Mouse (Mus musculus) E14TG2a.4 (cell line): ENCODE results near the gene 4930595D18Rik.

Experiments
- CTCF ChIP-seq: conservative IDR thresholded peaks from 2 replicates; pipeline ENCODE4 v1.5.1; 2014; ENCODE audit warnings: low read length
- NANOG ChIP-seq: IDR thresholded peaks from 2 replicates; pipeline ENCODE4 v1.6.1; 2014; ENCODE audit warnings: borderline replicate concordance, low read length, mixed read lengths

DNA sequence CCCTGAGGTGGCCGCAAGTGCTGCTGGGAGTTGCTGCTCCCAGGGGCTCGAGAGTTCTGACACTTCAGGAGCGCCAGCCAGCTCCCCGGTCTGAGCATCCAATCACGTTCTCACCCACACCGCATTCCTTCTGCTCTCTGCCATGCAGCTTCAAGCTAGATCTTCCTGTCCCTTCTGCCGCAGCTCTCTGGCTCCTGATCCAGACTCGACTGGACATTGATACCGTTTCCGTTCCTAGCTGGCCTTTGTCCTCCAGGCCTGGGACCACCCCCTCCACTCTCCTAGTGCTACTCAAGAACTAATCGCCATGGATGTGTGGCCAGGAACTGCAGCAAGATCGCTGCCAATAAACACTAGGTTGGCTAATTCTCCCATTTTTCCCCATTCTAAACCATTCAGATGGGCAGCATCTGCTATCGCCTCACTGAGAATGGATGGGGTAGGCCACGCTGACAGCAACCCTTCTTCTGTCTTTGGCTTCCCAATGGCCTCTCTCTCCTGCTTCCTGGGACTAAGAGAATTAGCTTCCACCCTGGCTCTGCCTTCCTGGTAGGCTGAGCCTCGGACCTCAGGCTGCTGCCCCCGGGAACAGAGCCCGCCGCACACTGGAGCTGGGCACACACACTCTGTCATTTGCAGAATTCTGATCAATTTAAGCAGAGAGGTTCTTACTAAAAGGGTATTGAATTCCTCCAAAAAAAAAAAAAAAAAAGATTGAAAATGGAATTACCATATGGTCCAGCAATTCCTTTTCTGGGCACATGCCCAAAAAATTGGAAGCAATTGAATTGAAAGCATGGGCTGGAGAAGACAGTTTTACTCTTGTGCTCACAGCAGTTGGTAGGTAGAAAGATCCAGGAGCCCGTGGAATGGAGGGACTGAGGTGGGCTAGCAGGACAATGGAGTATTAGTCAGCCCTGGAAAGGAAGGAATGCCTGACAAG, 49.2 kb downstream of the 4930595D18Rik start:
- TF ChIP-seq CTCF (no peak), NANOG (no peak)
